Mouse (Mus musculus) myocyte (in vitro differentiated cells): Measurements from ENCODE around the gene Mrtfb. TPM values are rescaled to one million over a fixed set of nuclear protein-coding genes. Genes with fewer than 3 reads are reported as not detected.

Source experiments
- H3K27me3 ChIP-seq: one replicate; pipeline ENCODE4 v1.6.1; 2011; ENCODE audit not compliant: control insufficient read depth, insufficient read depth, insufficient read length
- H3K36me3 ChIP-seq: one replicate; pipeline ENCODE4 v1.6.1; 2011; ENCODE audit not compliant: control insufficient read depth, insufficient read depth
- H3K4me2 ChIP-seq: one replicate; pipeline ENCODE4 v1.6.1; 2011; ENCODE audit warnings: low read depth, control low read depth
- H3K4me3 ChIP-seq: one replicate; pipeline ENCODE4 v1.5.1; 2011; ENCODE audit warnings: mild to moderate bottlenecking, control low read depth, moderate library complexity
- H3K79me2 ChIP-seq: one replicate; pipeline ENCODE4 v1.6.1; 2011; ENCODE audit not compliant: control insufficient read depth, insufficient read depth
- H3ac ChIP-seq: one replicate; pipeline ENCODE4 v1.6.1; 2011; ENCODE audit not compliant: control insufficient read depth, insufficient read length
- CEBPB ChIP-seq: IDR thresholded peaks from 2 replicates; pipeline ENCODE4 v1.6.1; 2011; ENCODE audit warnings: mild to moderate bottlenecking, moderate library complexity; ENCODE audit not compliant: poor library complexity, insufficient read depth, severe bottlenecking
- E2F4 ChIP-seq: IDR thresholded peaks from one replicate; pipeline ENCODE4 v1.6.1; 2011; ENCODE audit warnings: mild to moderate bottlenecking, control low read depth, moderate library complexity; ENCODE audit not compliant: insufficient read depth
- MAX ChIP-seq: IDR thresholded peaks from one replicate; pipeline ENCODE4 v1.6.1; 2011; ENCODE audit warnings: low read depth, mild to moderate bottlenecking, control low read depth
- MYOD1 ChIP-seq, 3 experiments: IDR thresholded peaks; one replicate each; pipeline ENCODE4 v1.6.1; 2011; ENCODE audit warnings: control low read depth in 2 of 3, low read depth in 2 of 3, mild to moderate bottlenecking in 2 of 3, moderate library complexity in 1 of 3; ENCODE audit not compliant: insufficient read length in 2 of 3, control insufficient read depth in 1 of 3
- MYOG ChIP-seq, 3 experiments: IDR thresholded peaks; one replicate each; pipeline ENCODE4 v1.6.1; 2011; ENCODE audit warnings: control low read depth in 2 of 3, low read depth in 2 of 3, mild to moderate bottlenecking in 2 of 3; ENCODE audit not compliant: insufficient read length in 2 of 3, control insufficient read depth in 1 of 3, insufficient read depth in 1 of 3
- POLR2A ChIP-seq: IDR thresholded peaks from one replicate; pipeline ENCODE4 v1.6.1; 2011; ENCODE audit warnings: low read depth, mild to moderate bottlenecking, control low read depth, moderate library complexity; ENCODE audit not compliant: insufficient read length
- POLR2AphosphoS2 ChIP-seq: IDR thresholded peaks from one replicate; pipeline ENCODE4 v1.6.1; 2011; ENCODE audit warnings: low read depth, control low read depth; ENCODE audit not compliant: insufficient read length
- REST ChIP-seq: IDR thresholded peaks from one replicate; pipeline ENCODE4 v1.6.1; 2011; ENCODE audit warnings: mild to moderate bottlenecking, control low read depth, moderate library complexity; ENCODE audit not compliant: insufficient read depth, insufficient read length
- SRF ChIP-seq: IDR thresholded peaks from one replicate; pipeline ENCODE4 v1.6.1; 2011; ENCODE audit warnings: low read depth; ENCODE audit not compliant: control insufficient read depth, insufficient read length
- TCF12 ChIP-seq: IDR thresholded peaks from one replicate; pipeline ENCODE4 v1.6.1; 2011; ENCODE audit warnings: mild to moderate bottlenecking, control low read depth; ENCODE audit not compliant: poor library complexity, insufficient read depth, severe bottlenecking
- TCF3 ChIP-seq: IDR thresholded peaks from one replicate; pipeline ENCODE4 v1.6.1; 2011; ENCODE audit warnings: low read depth, control low read depth; ENCODE audit not compliant: insufficient read length
- USF1 ChIP-seq: IDR thresholded peaks from one replicate; pipeline ENCODE4 v1.6.1; 2011; ENCODE audit warnings: low read depth, mild to moderate bottlenecking, control low read depth, moderate library complexity
- polyA plus RNA-seq: library from polyadenylated mRNA; unstranded; fragments of >200 nt; fragmentation: generic; extraction: Trizol; gene quantifications from one replicate; pipeline ENCODE4 v1.2.1, GENCODE M21; 2012; ENCODE audit warnings: missing spikeins

The Mrtfb gene
- polyA plus RNA-seq, 1 experiment = 5.2 TPM

GRCm38 (mm10) chr16:13350729-13351128, 94.4 kb downstream of the Mrtfb start:
- no peak overlapping the region for H3ac ChIP-seq
- H3K27me3 ChIP-seq = no peaks in the 10 kb centered on the region
- TF ChIP-seq MAX (no peak), MYOD1 (IDR thresholded peaks at IDR 0.05; ENCODE audit: control insufficient read depth in 1 of 3, insufficient read length in 2 of 3, low read depth in 2 of 3) (no peak), E2F4 (no peak), TCF3 (no peak), POLR2AphosphoS2 (no peak), POLR2A (no peak)
- H3K4me3 ChIP-seq = no peak overlapping the region
- no peaks in the 10 kb centered on the region for H3K79me2 ChIP-seq
- H3K36me3 ChIP-seq = no peaks in the 10 kb centered on the region
- H3K4me2 ChIP-seq = no peak overlapping the region

- Histone ChIP-seq H3K4me2 (no peak overlapping the region), H3K79me2 (no peaks in the 10 kb centered on the region), H3K36me3 (no peaks in the 10 kb centered on the region), H3K27me3 (no peaks in the 10 kb centered on the region), H3ac (no peak overlapping the region), H3K4me3 (no peak overlapping the region)
- TF ChIP-seq TCF3 = no peak
- TF ChIP-seq SRF = no peak
- no peak for TF ChIP-seq MAX
- TF ChIP-seq MYOG (IDR thresholded peaks at IDR 0.05; ENCODE audit: control insufficient read depth in 1 of 3, insufficient read depth in 1 of 3, insufficient read length in 2 of 3, low read depth in 2 of 3) = no peak
- no peak for TF ChIP-seq TCF12
- no peak for TF ChIP-seq USF1
- TF ChIP-seq CEBPB = no peak
- no peak for TF ChIP-seq POLR2A
- no peak for TF ChIP-seq REST
- TF ChIP-seq POLR2AphosphoS2 = no peak
- no peak for TF ChIP-seq E2F4
- no peak for TF ChIP-seq MYOD1 (IDR thresholded peaks at IDR 0.05; ENCODE audit: control insufficient read depth in 1 of 3, insufficient read length in 2 of 3, low read depth in 2 of 3)
Measured at GRCm38 (mm10) chr16:13351268-13351667, 95.0 kb downstream of the Mrtfb start.

GRCm38 (mm10) chr16:13353927-13354326, 97.6 kb downstream of the Mrtfb start:
- H3K27me3 ChIP-seq = no peaks in the 10 kb centered on the region
- peak; percentile 84 for TF ChIP-seq CEBPB
- no peak for TF ChIP-seq POLR2AphosphoS2
- no peak overlapping the region for H3K4me3 ChIP-seq
- no peaks in the 10 kb centered on the region for H3K79me2 ChIP-seq
- H3ac ChIP-seq = no peak overlapping the region
- no peaks in the 10 kb centered on the region for H3K36me3 ChIP-seq
- peak overlapping the region; percentile 28 for H3K4me2 ChIP-seq

- Histone ChIP-seq H3K79me2 (no peaks in the 10 kb centered on the region), H3K4me3 (no peak overlapping the region), H3K4me2 (peak overlapping the region; percentile 28), H3K36me3 (no peaks in the 10 kb centered on the region), H3ac (no peak overlapping the region), H3K27me3 (no peaks in the 10 kb centered on the region)
- no peak for TF ChIP-seq TCF12
- no peak for TF ChIP-seq USF1
- no peak for TF ChIP-seq POLR2AphosphoS2
- TF ChIP-seq MYOD1 (IDR thresholded peaks at IDR 0.05; ENCODE audit: control insufficient read depth in 1 of 3, insufficient read length in 2 of 3, low read depth in 2 of 3) = no peak
- no peak for TF ChIP-seq MAX
- TF ChIP-seq MYOG (IDR thresholded peaks at IDR 0.05; ENCODE audit: control insufficient read depth in 1 of 3, insufficient read depth in 1 of 3, insufficient read length in 2 of 3, low read depth in 2 of 3) = no peak
- TF ChIP-seq CEBPB = no peak
- no peak for TF ChIP-seq TCF3
- no peak for TF ChIP-seq E2F4
- no peak for TF ChIP-seq SRF
Measured at GRCm38 (mm10) chr16:13354431-13354830, 98.2 kb downstream of the Mrtfb start.

GRCm38 (mm10) chr16:13357806-13358679, 101.8 kb downstream of the Mrtfb start:
- no peaks in the 10 kb centered on the region for H3K36me3 ChIP-seq
- H3K4me2 ChIP-seq = peak overlapping the region; percentile 67
- H3K27me3 ChIP-seq = no peaks in the 10 kb centered on the region
- H3K79me2 ChIP-seq = no peaks in the 10 kb centered on the region
- H3ac ChIP-seq = no peak overlapping the region
- TF ChIP-seq CEBPB (peak; percentile 13; the same call in 1 of the 2 replicates), POLR2A (no peak)
- peak overlapping the region; percentile 5 for H3K4me3 ChIP-seq
